Mouse (Mus musculus) bone marrow macrophage, adult 2 months (primary cell): ENCODE results near the gene Mad1l1.

Source experiments
- CTCF ChIP-seq: IDR thresholded peaks from 2 replicates; pipeline ENCODE4 v1.5.1; 2012; ENCODE audit warnings: low read depth, mild to moderate bottlenecking, low read length, moderate library complexity
- POLR2A ChIP-seq: IDR thresholded peaks from 2 replicates; pipeline ENCODE4 v1.6.1; 2012; ENCODE audit warnings: mild to moderate bottlenecking, low read depth, low read length, borderline replicate concordance

- TF ChIP-seq POLR2A, result no peak
- TF ChIP-seq CTCF, result no peak
Measured at GRCm38 (mm10) chr5:140204037-140204436, 117.3 kb downstream of the Mad1l1 start.
